Mouse (Mus musculus): ENCODE results near the gene Tmem255a. TPM values are rescaled to one million over a fixed set of nuclear protein-coding genes. Genes with fewer than 3 reads are reported as not detected.

The Tmem255a gene
- 4.3 and 4.9 TPM in 2 replicates for polyA plus RNA-seq (2016; fragmentation: Nextera tagmentation; extraction: Ambion mirVana)

- Histone ChIP-seq H3K27ac (no peak within 1 kb of the TSS), H3K4me3 (peak within 1 kb of the TSS; percentile 23), H3K36me3 (no peaks in the 10 kb centered on the region), H3K4me2 (peak within 1 kb of the TSS; percentile 48), H3K9ac (no peak within 1 kb of the TSS), H3K9me3 (replicated peaks) (no peaks in the 10 kb centered on the region), H3K27me3 (replicated peaks) (peaks cover 52% of the 10 kb centered on the region), H3K4me1 (no peaks in the 10 kb centered on the region)
- ATAC-seq, result no peak
- WGBS (ENCODE audit: insufficient replicate concordance), result 11% methylated on average over 19 of the region's 27 CpGs
Observed at GRCm38 (mm10) chrX:38251851-38252571, at the start of gene Tmem255a. Gene Tmem255a (minus strand): TSS chrX:38252439.

GRCm38 (mm10) chrX:38259610-38260009 lies 7.4 kb upstream of the Tmem255a start:
- 32% methylated on average over 2 of the region's 2 CpGs for WGBS (ENCODE audit: insufficient replicate concordance)

GRCm38 (mm10) chrX:38250352-38250950 lies 1.8 kb downstream of the Tmem255a start:
- H3K4me2 ChIP-seq, result peak overlapping the region; percentile 48
- WGBS (ENCODE audit: insufficient replicate concordance), result 10% methylated on average over 18 of the region's 18 CpGs
- ATAC-seq, result no peak

More at GRCm38 (mm10) chrX:38259610-38260009, 7.4 kb upstream of the Tmem255a start:
- Histone ChIP-seq H3K9me3 (replicated peaks) (no peaks in the 10 kb centered on the region), H3K9ac (no peak overlapping the region), H3K4me3 (no peak overlapping the region), H3K27me3 (replicated peaks) (no peaks in the 10 kb centered on the region), H3K4me1 (no peaks in the 10 kb centered on the region), H3K4me2 (no peak overlapping the region), H3K36me3 (no peaks in the 10 kb centered on the region), H3K27ac (no peak overlapping the region)
- ATAC-seq, result no peak

GRCm38 (mm10) chrX:38249640-38250351 lies 2.4 kb downstream of the Tmem255a start:
- no peak overlapping the region for H3K4me3 ChIP-seq
- no peak overlapping the region for H3K4me2 ChIP-seq

More at GRCm38 (mm10) chrX:38250352-38250950, 1.8 kb downstream of the Tmem255a start:
- Histone ChIP-seq H3K36me3 (no peaks in the 10 kb centered on the region), H3K27ac (no peak overlapping the region), H3K4me1 (no peaks in the 10 kb centered on the region), H3K4me3 (peak overlapping the region; percentile 23; the same call in 1 of the 2 replicates), H3K9me3 (replicated peaks) (no peaks in the 10 kb centered on the region), H3K27me3 (replicated peaks) (peaks cover 52% of the 10 kb centered on the region), H3K9ac (no peak overlapping the region)

GRCm38 (mm10) chrX:38247601-38248000 lies 4.6 kb downstream of the Tmem255a start:
- Histone ChIP-seq H3K4me1 (no peaks in the 10 kb centered on the region), H3K4me2 (no peak overlapping the region), H3K4me3 (no peak overlapping the region), H3K27ac (no peak overlapping the region), H3K27me3 (replicated peaks) (peaks cover 39% of the 10 kb centered on the region), H3K36me3 (no peaks in the 10 kb centered on the region), H3K9ac (no peak overlapping the region), H3K9me3 (replicated peaks) (no peaks in the 10 kb centered on the region)
- no peak for ATAC-seq
- WGBS (ENCODE audit: insufficient replicate concordance), result 40% methylated on average over 5 of the region's 5 CpGs

More at GRCm38 (mm10) chrX:38249640-38250351, 2.4 kb downstream of the Tmem255a start:
- 19% methylated on average over 15 of the region's 16 CpGs for WGBS (ENCODE audit: insufficient replicate concordance)
- no peaks in the 10 kb centered on the region for H3K9me3 ChIP-seq (replicated peaks)
- no peaks in the 10 kb centered on the region for H3K4me1 ChIP-seq
- H3K27ac ChIP-seq, result no peak overlapping the region
- H3K36me3 ChIP-seq, result no peaks in the 10 kb centered on the region
- no peak for ATAC-seq
- no peak overlapping the region for H3K9ac ChIP-seq
- peaks cover 52% of the 10 kb centered on the region for H3K27me3 ChIP-seq (replicated peaks)

- no peak overlapping the region for H3K9ac ChIP-seq
- H3K4me3 ChIP-seq, result no peak overlapping the region
- no peaks in the 10 kb centered on the region for H3K9me3 ChIP-seq (replicated peaks)
- ATAC-seq, result no peak
- H3K27me3 ChIP-seq (replicated peaks), result peaks cover 35% of the 10 kb centered on the region
- no peak overlapping the region for H3K27ac ChIP-seq
- H3K4me2 ChIP-seq, result no peak overlapping the region
- H3K36me3 ChIP-seq, result no peaks in the 10 kb centered on the region
- 42% methylated on average over 6 of the region's 6 CpGs for WGBS (ENCODE audit: insufficient replicate concordance)
- no peaks in the 10 kb centered on the region for H3K4me1 ChIP-seq
Observed at GRCm38 (mm10) chrX:38247108-38247507, 5.1 kb downstream of the Tmem255a start.

- Histone ChIP-seq H3K36me3 (no peaks in the 10 kb centered on the region), H3K27me3 (replicated peaks) (no peaks in the 10 kb centered on the region), H3K4me1 (no peaks in the 10 kb centered on the region), H3K4me3 (no peak overlapping the region), H3K27ac (no peak overlapping the region), H3K9me3 (replicated peaks) (no peaks in the 10 kb centered on the region), H3K9ac (no peak overlapping the region), H3K4me2 (no peak overlapping the region)
- no peak for ATAC-seq
- WGBS (ENCODE audit: insufficient replicate concordance), result 14% methylated on average over 2 of the region's 2 CpGs
Observed at GRCm38 (mm10) chrX:38237731-38238130, 14.5 kb downstream of the Tmem255a start.

GRCm38 (mm10) chrX:38229888-38230287 lies 22.4 kb downstream of the Tmem255a start:
- Histone ChIP-seq H3K9ac (no peak overlapping the region), H3K36me3 (no peaks in the 10 kb centered on the region), H3K4me3 (no peak overlapping the region), H3K9me3 (replicated peaks) (no peaks in the 10 kb centered on the region), H3K4me1 (no peaks in the 10 kb centered on the region), H3K27me3 (replicated peaks) (no peaks in the 10 kb centered on the region), H3K27ac (no peak overlapping the region), H3K4me2 (no peak overlapping the region)
- 48% methylated on average over 1 of the region's 1 CpGs for WGBS (ENCODE audit: insufficient replicate concordance)
- ATAC-seq, result no peak

- 20% methylated on average over 2 of the region's 2 CpGs for WGBS (ENCODE audit: insufficient replicate concordance)
- Histone ChIP-seq H3K9me3 (replicated peaks) (no peaks in the 10 kb centered on the region), H3K4me2 (no peak overlapping the region), H3K27ac (no peak overlapping the region), H3K4me3 (no peak overlapping the region), H3K9ac (no peak overlapping the region), H3K4me1 (no peaks in the 10 kb centered on the region), H3K27me3 (replicated peaks) (no peaks in the 10 kb centered on the region), H3K36me3 (no peaks in the 10 kb centered on the region)
- ATAC-seq, result no peak
Observed at GRCm38 (mm10) chrX:38222757-38223156, 29.5 kb downstream of the Tmem255a start.

GRCm38 (mm10) chrX:38217676-38217991 lies 34.6 kb downstream of the Tmem255a start:
- H3K9me3 ChIP-seq (replicated peaks), result no peaks in the 10 kb centered on the region
- H3K9ac ChIP-seq, result no peak overlapping the region
- H3K36me3 ChIP-seq, result no peaks in the 10 kb centered on the region
- H3K27me3 ChIP-seq (replicated peaks), result no peaks in the 10 kb centered on the region
- ATAC-seq, result no peak
- H3K4me2 ChIP-seq, result no peak overlapping the region
- WGBS (ENCODE audit: insufficient replicate concordance), result 83% methylated on average over 2 of the region's 2 CpGs
- no peaks in the 10 kb centered on the region for H3K4me1 ChIP-seq
- no peak overlapping the region for H3K27ac ChIP-seq
- no peak overlapping the region for H3K4me3 ChIP-seq

GRCm38 (mm10) chrX:38216986-38217675 lies 35.1 kb downstream of the Tmem255a start:
- 80% methylated on average over 8 of the region's 9 CpGs for WGBS (ENCODE audit: insufficient replicate concordance)
- H3K4me1 ChIP-seq, result no peaks in the 10 kb centered on the region
- no peak overlapping the region for H3K9ac ChIP-seq
- H3K27me3 ChIP-seq (replicated peaks), result no peaks in the 10 kb centered on the region
- H3K27ac ChIP-seq, result no peak overlapping the region
- no peaks in the 10 kb centered on the region for H3K9me3 ChIP-seq (replicated peaks)
- no peak for ATAC-seq
- H3K4me3 ChIP-seq, result no peak overlapping the region
- H3K4me2 ChIP-seq, result no peak overlapping the region
- no peaks in the 10 kb centered on the region for H3K36me3 ChIP-seq

- Histone ChIP-seq H3K9ac (no peak overlapping the region), H3K4me1 (no peaks in the 10 kb centered on the region), H3K4me3 (no peak overlapping the region), H3K4me2 (no peak overlapping the region), H3K36me3 (no peaks in the 10 kb centered on the region), H3K27ac (no peak overlapping the region), H3K9me3 (replicated peaks) (no peaks in the 10 kb centered on the region), H3K27me3 (replicated peaks) (no peaks in the 10 kb centered on the region)
- ATAC-seq, result no peak
- 44% methylated on average over 1 of the region's 1 CpGs for WGBS (ENCODE audit: insufficient replicate concordance)
Observed at GRCm38 (mm10) chrX:38207392-38207791, 44.8 kb downstream of the Tmem255a start.
